Mouse (Mus musculus) left cerebral cortex, postnatal 4 days (tissue): Measurements from ENCODE around the gene Trak1. TPM values are rescaled to one million over a fixed set of nuclear protein-coding genes. Genes with fewer than 3 reads are reported as not detected.

Source experiments
- DNase-seq: peaks from one replicate; pipeline ENCODE4 v3.0.0-alpha.2; 2022
- intact Hi-C: fragments of 180-260 bp; cut with DNase I; formaldehyde crosslinking; loops from one replicate; pipeline ENCODE4 v1.15.1; 2025
- total RNA-seq, 2 experiments: library from RNA; stranded (reverse); gene quantifications; 2 replicates each; pipeline ENCODE4 v1.2.3; 2021

Trak1 gene
- total RNA-seq, 2 experiments from 2014 or later = 208 to 215 TPM

- intact Hi-C loops = loop anchor here (10.0 kb wide), 1 partner anchor 190 kb away; no protein-coding TSS in a partner anchor
- DNase-seq = no peak
These were observed 157.6 kb downstream of the Trak1 start for GRCm38 (mm10) chr9:121454891-121455290.

- intact Hi-C loops = loop anchor here (10.0 kb wide), 1 partner anchor 192 kb away; no protein-coding TSS in a partner anchor
These were observed 159.6 kb downstream of the Trak1 start for GRCm38 (mm10) chr9:121456739-121457515.

GRCm38 (mm10) chr9:121458466-121458865, 161.2 kb downstream of the Trak1 start:
- DNase-seq = peak; percentile 67
- intact Hi-C loops = loop anchor here (10.0 kb wide), 1 partner anchor 194 kb away; no protein-coding TSS in a partner anchor

More at GRCm38 (mm10) chr9:121456739-121457515, 159.6 kb downstream of the Trak1 start:
- DNase-seq = no peak

GRCm38 (mm10) chr9:121459950-121460349, 162.6 kb downstream of the Trak1 start:
- DNase-seq = no peak
- intact Hi-C loops = loop anchor here (10.0 kb wide), 1 partner anchor 195 kb away; no protein-coding TSS in a partner anchor

- intact Hi-C loops = no loop called here
- no peak for DNase-seq
These were observed 163.2 kb downstream of the Trak1 start for GRCm38 (mm10) chr9:121460527-121460926.

- DNase-seq = peak; percentile 25
- intact Hi-C loops = no loop called here
These were observed 170.2 kb downstream of the Trak1 start for GRCm38 (mm10) chr9:121467460-121467859.

- peak; percentile 63 for DNase-seq
- intact Hi-C loops = loop anchor here (10.0 kb wide), 1 partner anchor 285 kb away; the partner anchor contains the start of gene Zfp651
These were observed 172.4 kb downstream of the Trak1 start for GRCm38 (mm10) chr9:121469711-121470110.

GRCm38 (mm10) chr9:121474771-121475170, 177.5 kb downstream of the Trak1 start:
- DNase-seq = no peak
- intact Hi-C loops = loop anchor here (10.0 kb wide), 1 partner anchor 280 kb away; the partner anchor contains the start of gene Zfp651

GRCm38 (mm10) chr9:121475488-121476452, 178.5 kb downstream of the Trak1 start:
- intact Hi-C loops = loop anchor here (10.0 kb wide), 1 partner anchor 279 kb away; the partner anchor contains the start of gene Zfp651
- peak; percentile 70 for DNase-seq

- DNase-seq = peak; percentile 85
- intact Hi-C loops = loop anchor here (10.0 kb wide), 1 partner anchor 277 kb away; the partner anchor contains the start of gene Zfp651
These were observed 180.1 kb downstream of the Trak1 start for GRCm38 (mm10) chr9:121477305-121477911.

- intact Hi-C loops = loop anchor here (1.0 to 10.0 kb wide), 2 partner anchors 127 to 275 kb away; partner anchors contain the start of gene Zfp651
- DNase-seq = peak; percentile 70
These were observed 182.2 kb downstream of the Trak1 start for GRCm38 (mm10) chr9:121479453-121479852.

GRCm38 (mm10) chr9:121487216-121487615, 189.9 kb downstream of the Trak1 start:
- intact Hi-C loops = no loop called here
- DNase-seq = no peak

- intact Hi-C loops = loop anchor here (5.0 kb wide), 1 partner anchor 111 kb away; no protein-coding TSS in a partner anchor
- DNase-seq = no peak
These were observed 194.4 kb downstream of the Trak1 start for GRCm38 (mm10) chr9:121491592-121492240.

- DNase-seq = no peak
- intact Hi-C loops = loop anchor here (5.0 kb wide), 1 partner anchor 108 kb away; no protein-coding TSS in a partner anchor
These were observed 196.9 kb downstream of the Trak1 start for GRCm38 (mm10) chr9:121494006-121494767.

GRCm38 (mm10) chr9:121495529-121495928, 198.2 kb downstream of the Trak1 start, which contains the start of gene Cck:
TSS of gene Cck (minus strand) at chr9:121495694.
- intact Hi-C loops = no loop called here
- no peak for DNase-seq

GRCm38 (mm10) chr9:121496102-121496501, 198.8 kb downstream of the Trak1 start:
- intact Hi-C loops = no loop called here
- no peak for DNase-seq

GRCm38 (mm10) chr9:121505346-121505745, 208.0 kb downstream of the Trak1 start:
- intact Hi-C loops = no loop called here
- DNase-seq = no peak

GRCm38 (mm10) chr9:121506478-121507180, 209.3 kb downstream of the Trak1 start:
- intact Hi-C loops = no loop called here
- no peak for DNase-seq
